Mouse (Mus musculus) CH12.LX (cell line): ENCODE data around the gene Atp9a. TPM values are rescaled to one million over a fixed set of nuclear protein-coding genes. Genes with fewer than 3 reads are reported as not detected.

Source experiments
- DNase-seq: peaks from one replicate; pipeline ENCODE4 v3.0.0-alpha.2; 2013; ENCODE audit errors: extremely low read depth
- H3K27ac ChIP-seq: 2 replicates; pipeline ENCODE4 v1.5.1; 2012; ENCODE audit warnings: low read depth, mild to moderate bottlenecking, control low read depth, moderate library complexity; ENCODE audit not compliant: insufficient read depth
- H3K27me3 ChIP-seq: replicated peaks from 2 replicates; pipeline ENCODE3; 2012; ENCODE audit warnings: inconsistent platforms
- H3K36me3 ChIP-seq, 2 experiments: replicated peaks in 1 of 2; 2 replicates each; pipeline versions ENCODE3 to v1.6.1; 2012; ENCODE audit warnings: inconsistent platforms in 1 of 2, low read length in 1 of 2, mild to moderate bottlenecking in 1 of 2, mixed read lengths in 1 of 2, moderate library complexity in 1 of 2; ENCODE audit not compliant: control insufficient read depth in 1 of 2, insufficient read depth in 1 of 2
- H3K4me1 ChIP-seq, 2 experiments: 2 replicates each; pipeline ENCODE4 v1.6.1; 2012; ENCODE audit warnings: inconsistent platforms in 1 of 2, moderate library complexity in 1 of 2; ENCODE audit not compliant: insufficient read depth in 2 of 2, control insufficient read depth in 1 of 2
- H3K4me2 ChIP-seq: 2 replicates; pipeline ENCODE4 v1.6.1; 2012; ENCODE audit warnings: low read depth, mild to moderate bottlenecking, control low read depth; ENCODE audit not compliant: poor library complexity, insufficient read depth, severe bottlenecking
- H3K4me3 ChIP-seq, 3 experiments: fragments of 150-350 bp in 1 of 3; sonication (generic) in 1 of 3; replicated peaks in 1 of 3; 2 replicates each; pipeline versions ENCODE3 to v1.5.1; 2011 to 2012; ENCODE audit warnings: low read depth in 2 of 3, low read length in 2 of 3, mild to moderate bottlenecking in 2 of 3, moderate library complexity in 2 of 3, control low read depth in 1 of 3, improper control_type of control experiment in 1 of 3, inconsistent platforms in 1 of 3, mixed read lengths in 1 of 3; ENCODE audit not compliant: poor library complexity in 1 of 3
- H3K79me2 ChIP-seq: replicated peaks from 2 replicates; pipeline ENCODE4 v1.6.1; 2012; ENCODE audit warnings: mild to moderate bottlenecking, moderate library complexity; ENCODE audit not compliant: control insufficient read depth, poor library complexity, insufficient read depth, severe bottlenecking; ENCODE audit errors: extremely low read depth
- H3K9ac ChIP-seq: 2 replicates; pipeline ENCODE4 v1.6.1; 2012; ENCODE audit warnings: low read depth, mild to moderate bottlenecking, control low read depth, moderate library complexity; ENCODE audit not compliant: insufficient read depth
- H3K9me3 ChIP-seq: replicated peaks from 2 replicates; pipeline ENCODE3; 2012; ENCODE audit warnings: low read length, inconsistent platforms, mixed read lengths
- GABPA ChIP-seq: IDR thresholded peaks from 2 replicates; pipeline ENCODE4 v1.6.1; 2012; ENCODE audit warnings: low read depth, low read length, improper control_type of control experiment, inconsistent platforms; ENCODE audit not compliant: insufficient replicate concordance
- HCFC1 ChIP-seq: IDR thresholded peaks from 2 replicates; pipeline ENCODE4 v1.6.1; 2012; ENCODE audit warnings: low read depth, mild to moderate bottlenecking, inconsistent platforms, low read length, improper control_type of control experiment
- IRF4 ChIP-seq: IDR thresholded peaks from 2 replicates; pipeline ENCODE4 v1.6.1; 2014; ENCODE audit warnings: low read depth, mild to moderate bottlenecking, inconsistent platforms, low read length, improper control_type of control experiment
- JUN ChIP-seq: IDR thresholded peaks from 2 replicates; pipeline ENCODE4 v1.6.1; 2011; ENCODE audit warnings: low read depth, mild to moderate bottlenecking, low read length, improper control_type of control experiment, moderate library complexity; ENCODE audit not compliant: insufficient read depth
- KAT2A ChIP-seq: IDR thresholded peaks from 2 replicates; pipeline ENCODE4 v1.6.1; 2012; ENCODE audit warnings: low read length, improper control_type of control experiment, inconsistent platforms; ENCODE audit not compliant: insufficient replicate concordance
- MAZ ChIP-seq: IDR thresholded peaks from 2 replicates; pipeline ENCODE4 v1.6.1; 2012; ENCODE audit warnings: low read depth, mild to moderate bottlenecking, inconsistent platforms, low read length, improper control_type of control experiment, moderate library complexity
- MEF2A ChIP-seq: IDR thresholded peaks from 2 replicates; pipeline ENCODE4 v1.6.1; 2014; ENCODE audit warnings: low read depth, mild to moderate bottlenecking, inconsistent platforms, low read length, improper control_type of control experiment, borderline replicate concordance
- MXI1 ChIP-seq: IDR thresholded peaks from 2 replicates; pipeline ENCODE4 v1.6.1; 2011; ENCODE audit warnings: mild to moderate bottlenecking, low read depth, low read length, improper control_type of control experiment
- MYC ChIP-seq: IDR thresholded peaks from 2 replicates; pipeline ENCODE4 v1.6.1; 2011; ENCODE audit warnings: low read depth, mild to moderate bottlenecking, improper control_type of control experiment, low read length
- NELFE ChIP-seq: IDR thresholded peaks from 2 replicates; pipeline ENCODE4 v1.6.1; 2011; ENCODE audit warnings: low read depth, low read length, improper control_type of control experiment
- NRF1 ChIP-seq: IDR thresholded peaks from 2 replicates; pipeline ENCODE4 v1.6.1; 2014; ENCODE audit warnings: low read depth, mild to moderate bottlenecking, inconsistent platforms, low read length, improper control_type of control experiment, moderate library complexity
- PAX5 ChIP-seq: IDR thresholded peaks from 2 replicates; pipeline ENCODE4 v1.6.1; 2012; ENCODE audit warnings: low read length, inconsistent platforms, mixed read lengths
- POLR2A ChIP-seq: IDR thresholded peaks from 2 replicates; pipeline ENCODE4 v1.6.1; 2011; ENCODE audit warnings: low read depth, mild to moderate bottlenecking, improper control_type of control experiment, low read length
- POLR2AphosphoS2 ChIP-seq: IDR thresholded peaks from 2 replicates; pipeline ENCODE4 v1.6.1; 2011; ENCODE audit warnings: low read depth, low read length, improper control_type of control experiment
- RCOR1 ChIP-seq: conservative IDR thresholded peaks from 2 replicates; pipeline ENCODE4 v1.6.1; 2012; ENCODE audit warnings: low read depth, mild to moderate bottlenecking, inconsistent platforms, low read length, improper control_type of control experiment
- SIN3A ChIP-seq: IDR thresholded peaks from 2 replicates; pipeline ENCODE4 v1.6.1; 2012; ENCODE audit warnings: low read length, improper control_type of control experiment, inconsistent platforms
- SMC3 ChIP-seq: IDR thresholded peaks from 2 replicates; pipeline ENCODE4 v1.6.1; 2011; ENCODE audit warnings: low read depth, low read length, improper control_type of control experiment
- TBP ChIP-seq: conservative IDR thresholded peaks from 2 replicates; pipeline ENCODE4 v1.6.1; 2011; ENCODE audit warnings: low read depth, low read length, improper control_type of control experiment
- TCF12 ChIP-seq: IDR thresholded peaks from 2 replicates; pipeline ENCODE4 v1.6.1; 2014; ENCODE audit warnings: low read depth, mild to moderate bottlenecking, inconsistent platforms, low read length, improper control_type of control experiment
- UBTF ChIP-seq: IDR thresholded peaks from 2 replicates; pipeline ENCODE4 v1.6.1; 2012; ENCODE audit warnings: low read depth, mild to moderate bottlenecking, inconsistent platforms, low read length, improper control_type of control experiment, moderate library complexity
- USF2 ChIP-seq: conservative IDR thresholded peaks from 2 replicates; pipeline ENCODE4 v1.6.1; 2011; ENCODE audit warnings: low read depth, low read length, improper control_type of control experiment
- dilution Hi-C: fragments of 300-500 bp; cut with MboI; formaldehyde crosslinking; loops from 2 replicates; pipeline ENCODE4 v1.14.3; 2020; ENCODE audit warnings: low sequenced_read_pairs; ENCODE audit not compliant: extremely low pct_unique_long_range_greater_than_20kb, extremely low pct_ligation_motif_present
- in situ Hi-C: fragments of 300-500 bp; cut with MboI; formaldehyde crosslinking; loops from 3 replicates; pipeline ENCODE4 v1.14.3; 2019; ENCODE audit warnings: low sequenced_read_pairs, low pct_ligation_motif_present, low pct_unique_long_range_greater_than_20kb, mixed read lengths
- polyA plus RNA-seq: library from polyadenylated mRNA; unstranded; fragments of >175 nt; gene quantifications from 2 replicates; pipeline ENCODE4 v1.2.1, GENCODE M21; 2012; ENCODE audit warnings: low read depth; ENCODE audit not compliant: insufficient read length
- total RNA-seq, 2 experiments: library from RNA; depleted of rRNA; stranded (reverse); fragments of 300-350 nt in 1 of 2; fragments of >200 nt in 1 of 2; gene quantifications; 2 replicates each; pipeline ENCODE4 v1.2.3; 2012 to 2014

The Atp9a gene
- total and polyA plus RNA-seq, 3 experiments, result 18.9 to 43.7 (median 40.1) TPM

GRCm38 (mm10) chr2:168712199-168713176 lies 29.7 kb downstream of the Atp9a start:
- Histone ChIP-seq H3K4me3 (no peak overlapping the region), H3K4me1 (no peaks in the 10 kb centered on the region), H3K36me3 (no peaks in the 10 kb centered on the region), H3K9ac (no peak overlapping the region), H3K4me2 (no peak overlapping the region), H3K79me2 (no peaks in the 10 kb centered on the region), H3K27me3 (peaks cover 11% of the 10 kb centered on the region), H3K9me3 (peaks cover 2% of the 10 kb centered on the region), H3K27ac (no peak overlapping the region)
- dilution Hi-C loops (no loop called here), in situ Hi-C loops (no loop called here)
- DNase-seq, result no peak
- TF ChIP-seq GABPA, result no peak
- no peak for TF ChIP-seq TCF12
- TF ChIP-seq TBP, result no peak
- no peak for TF ChIP-seq PAX5
- TF ChIP-seq MYC, result no peak
- no peak for TF ChIP-seq HCFC1
- TF ChIP-seq JUN, result no peak
- TF ChIP-seq MAZ, result no peak
- no peak for TF ChIP-seq NRF1
- no peak for TF ChIP-seq SMC3
- TF ChIP-seq NELFE, result no peak
- TF ChIP-seq POLR2AphosphoS2, result no peak
- TF ChIP-seq MXI1, result no peak

GRCm38 (mm10) chr2:168710979-168711378 lies 31.2 kb downstream of the Atp9a start:
- Histone ChIP-seq H3K79me2 (no peaks in the 10 kb centered on the region), H3K9me3 (peaks cover 2% of the 10 kb centered on the region), H3K27me3 (peaks cover 4% of the 10 kb centered on the region), H3K36me3 (no peaks in the 10 kb centered on the region), H3K9ac (no peak overlapping the region), H3K27ac (no peak overlapping the region), H3K4me3 (no peak overlapping the region), H3K4me1 (no peaks in the 10 kb centered on the region), H3K4me2 (no peak overlapping the region)
- dilution Hi-C loops, result no loop called here
- in situ Hi-C loops, result no loop called here
- TF ChIP-seq SIN3A (no peak), SMC3 (no peak), IRF4 (no peak), MEF2A (no peak), POLR2A (no peak), USF2 (no peak), RCOR1 (no peak), GABPA (no peak), KAT2A (no peak), TCF12 (no peak), NRF1 (no peak), UBTF (no peak)
- no peak for DNase-seq
